Mouse (Mus musculus) heart, adult 2 months (tissue): Measurements from ENCODE around the gene Gm1043. TPM values are rescaled to one million over a fixed set of nuclear protein-coding genes. Genes with fewer than 3 reads are reported as not detected.

ENCODE experiments used
- DNase-seq, 2 experiments: peaks; one replicate each; pipeline ENCODE4 v3.0.0; 2021
- H3K27ac ChIP-seq: fragments of 200-600 bp; 2 replicates; pipeline ENCODE4 v1.8.1; 2022
- H3K27me3 ChIP-seq: fragments of 200-500 bp; 2 replicates; pipeline ENCODE4 v1.6.1; 2012; ENCODE audit warnings: mild to moderate bottlenecking, low read length, inconsistent platforms, mixed read lengths; ENCODE audit not compliant: control insufficient read depth, insufficient read depth
- H3K36me3 ChIP-seq: fragments of 200-500 bp; 2 replicates; pipeline ENCODE4 v1.6.1; 2012; ENCODE audit warnings: low read length, inconsistent platforms; ENCODE audit not compliant: control insufficient read depth, insufficient read depth
- H3K4me1 ChIP-seq: fragments of 200-500 bp; 2 replicates; pipeline ENCODE4 v1.6.1; 2011; ENCODE audit warnings: low read length; ENCODE audit not compliant: control insufficient read depth, insufficient read depth
- H3K4me3 ChIP-seq: fragments of 200-600 bp; 2 replicates; pipeline ENCODE4 v1.8.1; 2022
- H3K79me2 ChIP-seq: fragments of 200-500 bp; replicated peaks from 2 replicates; pipeline ENCODE4 v1.6.1; 2012; ENCODE audit warnings: mild to moderate bottlenecking, inconsistent platforms, low read length, moderate library complexity, mixed read lengths; ENCODE audit not compliant: control insufficient read depth, insufficient read depth
- H3K9ac ChIP-seq: fragments of 200-500 bp; 2 replicates; pipeline ENCODE4 v1.6.1; 2012; ENCODE audit warnings: low read depth, mild to moderate bottlenecking, control low read depth, inconsistent platforms, low read length, mixed read lengths
- CTCF ChIP-seq: fragments of 200-600 bp; IDR thresholded peaks from 2 replicates; pipeline ENCODE4 v1.8.1; 2022; ENCODE audit warnings: antibody characterized with exemption, mild to moderate bottlenecking, moderate library complexity
- EP300 ChIP-seq: fragments of 200-500 bp; IDR thresholded peaks from 2 replicates; pipeline ENCODE4 v1.6.1; 2011; ENCODE audit warnings: low read depth, low read length, control low read depth; ENCODE audit not compliant: insufficient read depth
- POLR2A ChIP-seq: fragments of 200-500 bp; IDR thresholded peaks from 2 replicates; pipeline ENCODE4 v1.6.1; 2011; ENCODE audit warnings: mild to moderate bottlenecking, low read depth, low read length, control low read depth; ENCODE audit not compliant: insufficient read depth
- WGBS: fragments of 180-500 bp; shearing (Covaris S2); methylation state at CpG from one replicate; pipeline ENCODE4 v1.1.7; 2018; 5-methylcytosine and 5-hydroxymethylcytosine counted together
- intact Hi-C: fragments of 180-260 bp; cut with DNase I; formaldehyde crosslinking; loops from one replicate; pipeline ENCODE4 v1.15.1; 2025
- polyA plus RNA-seq: library from polyadenylated mRNA; depleted of rRNA; stranded (reverse); fragments of >200 nt; gene quantifications from 2 replicates; pipeline ENCODE4 v1.2.3, GENCODE M21; 2012; rRNA removed
- total RNA-seq, 2 experiments: library from RNA; stranded (reverse); gene quantifications; 2 replicates each; pipeline ENCODE4 v1.2.3; 2021

The Gm1043 gene
- total and polyA plus RNA-seq, 3 experiments: not detected

DNA sequence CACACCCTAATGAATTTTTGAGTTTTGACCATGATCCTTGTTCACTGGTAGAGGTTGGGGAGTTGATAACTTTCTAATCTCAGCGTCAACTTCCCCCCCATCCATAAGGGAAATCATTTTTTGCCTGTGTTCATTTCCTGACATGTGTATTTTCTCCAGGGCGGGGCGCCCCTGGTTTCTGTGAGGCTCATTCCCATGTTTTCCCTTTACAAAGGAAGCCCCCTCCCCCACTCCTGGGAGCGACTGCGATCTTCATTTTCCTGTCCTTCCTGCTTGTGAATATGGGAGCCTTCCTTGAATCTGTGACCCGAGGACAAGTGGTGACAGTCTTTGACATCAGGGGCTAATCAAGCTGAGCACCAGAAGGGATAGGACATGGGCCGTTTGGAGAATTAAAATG lies 171.7 kb downstream of the Gm1043 start:
- no peaks in the 10 kb centered on the region for H3K79me2 ChIP-seq
- no peak overlapping the region for H3K4me3 ChIP-seq
- intact Hi-C loops: no loop called here
- TF ChIP-seq CTCF: no peak
- TF ChIP-seq POLR2A: no peak
- TF ChIP-seq EP300: no peak
- no peak for DNase-seq
- no peaks in the 10 kb centered on the region for H3K36me3 ChIP-seq
- H3K27ac ChIP-seq: no peak overlapping the region
- no peaks in the 10 kb centered on the region for H3K4me1 ChIP-seq
- no peak overlapping the region for H3K9ac ChIP-seq
- WGBS: 27% methylated on average over 7 of the region's 7 CpGs
- no peaks in the 10 kb centered on the region for H3K27me3 ChIP-seq

DNA sequence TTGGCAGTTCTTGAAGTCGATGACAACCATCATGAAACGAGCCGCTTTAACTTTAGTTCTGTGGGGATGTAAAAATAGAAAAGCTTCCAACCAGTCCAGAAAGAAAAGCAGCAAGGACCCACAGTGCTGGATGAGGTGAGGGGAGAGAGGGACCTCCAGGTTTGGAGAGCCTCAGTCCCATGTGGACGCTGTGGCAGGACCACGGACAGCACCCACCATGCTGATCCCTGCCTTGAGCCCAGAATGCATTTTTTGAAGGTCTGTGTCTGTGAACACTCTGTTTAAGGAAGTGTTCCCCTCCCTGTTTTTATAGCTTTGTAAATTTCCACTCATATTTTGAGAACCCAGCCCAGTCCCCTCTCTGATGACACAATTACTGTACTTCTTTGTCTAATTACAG lies 172.1 kb downstream of the Gm1043 start:
- DNase-seq: no peak
- intact Hi-C loops: no loop called here
- Histone ChIP-seq H3K27ac (no peak overlapping the region), H3K4me1 (no peaks in the 10 kb centered on the region), H3K79me2 (no peaks in the 10 kb centered on the region), H3K9ac (no peak overlapping the region), H3K4me3 (no peak overlapping the region), H3K36me3 (no peaks in the 10 kb centered on the region), H3K27me3 (no peaks in the 10 kb centered on the region)
- WGBS: 23% methylated on average over 5 of the region's 5 CpGs
- no peak for TF ChIP-seq POLR2A
- TF ChIP-seq EP300: no peak
- no peak for TF ChIP-seq CTCF

DNA sequence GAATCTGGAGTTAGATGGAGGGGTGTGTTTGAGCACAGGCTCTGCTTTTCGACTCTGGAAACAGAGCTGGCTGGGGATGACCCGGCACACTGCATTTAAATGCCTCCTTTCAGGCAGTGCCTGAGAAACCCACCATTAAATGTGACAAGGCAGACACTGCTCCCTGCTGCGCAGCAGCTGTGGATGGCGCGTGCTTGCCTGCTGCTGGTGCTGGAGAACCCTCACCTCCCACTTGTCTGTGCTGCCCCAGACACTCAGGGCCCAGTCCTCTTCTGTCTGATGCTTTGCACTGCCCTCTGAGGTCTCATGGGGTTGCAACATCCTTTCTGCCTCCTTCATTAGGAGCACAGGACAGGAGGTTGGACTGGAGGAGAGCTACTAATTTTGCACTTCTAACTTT lies 176.6 kb downstream of the Gm1043 start:
- no peak overlapping the region for H3K9ac ChIP-seq
- no peak for TF ChIP-seq POLR2A
- no peak for TF ChIP-seq CTCF
- no peak for TF ChIP-seq EP300
- no peaks in the 10 kb centered on the region for H3K79me2 ChIP-seq
- intact Hi-C loops: no loop called here
- no peaks in the 10 kb centered on the region for H3K36me3 ChIP-seq
- WGBS: 61% methylated on average over 5 of the region's 5 CpGs
- no peak overlapping the region for H3K27ac ChIP-seq
- H3K4me3 ChIP-seq: no peak overlapping the region
- H3K27me3 ChIP-seq: no peaks in the 10 kb centered on the region
- DNase-seq: no peak
- H3K4me1 ChIP-seq: peaks cover 3% of the 10 kb centered on the region; the same call in 1 of the 2 replicates

DNA sequence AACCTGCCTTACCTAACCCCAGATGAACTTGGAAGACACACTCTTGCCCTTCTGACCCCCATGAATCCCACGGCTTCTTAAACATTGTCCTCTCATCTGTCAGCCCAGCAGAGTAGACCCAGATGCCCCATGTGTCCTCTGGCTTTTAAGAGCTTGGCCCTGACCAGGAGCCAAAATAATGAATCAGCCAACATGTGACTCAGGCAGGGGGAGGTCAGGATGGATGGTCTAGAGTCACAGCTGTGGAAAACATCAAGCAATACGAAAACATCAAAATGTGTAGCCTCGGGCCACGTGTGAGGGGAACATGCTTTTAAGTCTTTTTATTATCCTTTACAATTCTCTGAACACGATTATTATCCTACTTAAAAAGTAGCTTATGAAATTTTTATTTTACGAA lies 178.6 kb downstream of the Gm1043 start:
- no peak for TF ChIP-seq EP300
- no peak for DNase-seq
- Histone ChIP-seq H3K27ac (no peak overlapping the region), H3K79me2 (no peaks in the 10 kb centered on the region), H3K4me1 (peaks cover 3% of the 10 kb centered on the region; the same call in 1 of the 2 replicates), H3K9ac (no peak overlapping the region), H3K36me3 (no peaks in the 10 kb centered on the region), H3K4me3 (no peak overlapping the region), H3K27me3 (no peaks in the 10 kb centered on the region)
- intact Hi-C loops: no loop called here
- 41% methylated on average over 6 of the region's 6 CpGs for WGBS

Other genes starting within 250 kb of the Gm1043 start
- under 1 TPM; 0.78 to 0.96 TPM for gene Ppp2r2c, start 216.9 kb upstream of the Gm1043 start, total RNA-seq
- gene Ppp2r2c, start 216.9 kb upstream of the Gm1043 start, polyA plus RNA-seq: 0.06 and 0.12 TPM in 2 replicates
- 10 to 100 TPM; 82.3 to 99.7 TPM for gene Wfs1, start 96.2 kb upstream of the Gm1043 start, total RNA-seq
- gene Wfs1, start 96.2 kb upstream of the Gm1043 start, polyA plus RNA-seq: 72.3 and 73.8 TPM in 2 replicates
- gene Crmp1, start 156.6 kb downstream of the Gm1043 start, total RNA-seq: under 1 TPM; 0.55 to 0.77 TPM
- gene Crmp1, start 156.6 kb downstream of the Gm1043 start, polyA plus RNA-seq: 0.59 and 0.97 TPM in 2 replicates